Mouse (Mus musculus): ENCODE measurements around the gene Actn3. TPM values are rescaled to one million over a fixed set of nuclear protein-coding genes. Genes with fewer than 3 reads are reported as not detected.

The Actn3 gene
- polyA plus RNA-seq, 1 experiment: 418 TPM

- TF ChIP-seq POLR2A (IDR thresholded peaks at IDR 0.05; ENCODE audit: insufficient read length, low read depth) (no peak), REST (IDR thresholded peaks at IDR 0.05; ENCODE audit: insufficient read depth, insufficient read length) (no peak), USF1 (IDR thresholded peaks at IDR 0.05; ENCODE audit: low read depth) (no peak), MYOG (IDR thresholded peaks at IDR 0.05; ENCODE audit: control insufficient read depth in 1 of 3, insufficient read depth in 1 of 3, insufficient read length in 2 of 3, low read depth in 2 of 3) (no peak), MYOD1 (IDR thresholded peaks at IDR 0.05; ENCODE audit: control insufficient read depth in 1 of 3, insufficient read length in 2 of 3, low read depth in 2 of 3) (no peak), CEBPB (IDR thresholded peaks at IDR 0.05; ENCODE audit: insufficient read depth, poor library complexity, severe bottlenecking) (no peak), TCF12 (IDR thresholded peaks at IDR 0.05; ENCODE audit: insufficient read depth, poor library complexity, severe bottlenecking) (no peak)
- Histone ChIP-seq H3K4me3 (no peak overlapping the region), H3ac (ENCODE audit: control insufficient read depth, insufficient read length) (no peak overlapping the region), H3K27me3 (ENCODE audit: control insufficient read depth, insufficient read depth, insufficient read length) (peaks cover 46% of the 10 kb centered on the region), H3K36me3 (ENCODE audit: control insufficient read depth, insufficient read depth) (no peaks in the 10 kb centered on the region), H3K4me2 (ENCODE audit: low read depth) (no peak overlapping the region), H3K79me2 (ENCODE audit: control insufficient read depth, insufficient read depth) (no peaks in the 10 kb centered on the region)
Measured at GRCm38 (mm10) chr19:4845846-4846245, 31.9 kb downstream of the Actn3 start.

DNA sequence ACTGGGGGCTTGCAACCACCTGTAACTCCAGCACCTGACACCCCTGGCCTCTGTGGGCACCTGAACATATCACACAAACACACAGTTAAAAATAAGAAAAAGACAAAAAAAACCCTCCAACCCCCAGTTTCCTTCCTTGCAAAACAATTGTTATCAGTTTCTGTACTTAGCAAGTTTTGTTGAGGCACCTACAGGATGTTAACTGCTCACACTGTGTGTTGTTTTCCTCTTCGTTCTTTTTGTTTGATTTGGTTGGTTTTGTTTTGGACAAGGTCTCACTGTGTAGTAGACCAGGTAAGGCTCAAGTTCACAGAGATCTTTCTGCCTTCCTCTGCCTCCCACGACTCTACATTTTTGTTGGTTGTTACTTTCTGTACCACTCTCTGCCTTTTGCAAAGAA is 35.1 kb downstream of the Actn3 start:
- no peaks in the 10 kb centered on the region for H3K36me3 ChIP-seq (ENCODE audit: control insufficient read depth, insufficient read depth)
- H3K27me3 ChIP-seq (ENCODE audit: control insufficient read depth, insufficient read depth, insufficient read length): peaks cover 35% of the 10 kb centered on the region
- no peaks in the 10 kb centered on the region for H3K79me2 ChIP-seq (ENCODE audit: control insufficient read depth, insufficient read depth)
- no peak overlapping the region for H3ac ChIP-seq (ENCODE audit: control insufficient read depth, insufficient read length)
- TF ChIP-seq SRF (IDR thresholded peaks at IDR 0.05; ENCODE audit: control insufficient read depth, insufficient read length, low read depth): no peak
- no peak for TF ChIP-seq TCF3 (IDR thresholded peaks at IDR 0.05; ENCODE audit: insufficient read length, low read depth)
- no peak overlapping the region for H3K4me2 ChIP-seq (ENCODE audit: low read depth)
- H3K4me3 ChIP-seq: no peak overlapping the region

DNA sequence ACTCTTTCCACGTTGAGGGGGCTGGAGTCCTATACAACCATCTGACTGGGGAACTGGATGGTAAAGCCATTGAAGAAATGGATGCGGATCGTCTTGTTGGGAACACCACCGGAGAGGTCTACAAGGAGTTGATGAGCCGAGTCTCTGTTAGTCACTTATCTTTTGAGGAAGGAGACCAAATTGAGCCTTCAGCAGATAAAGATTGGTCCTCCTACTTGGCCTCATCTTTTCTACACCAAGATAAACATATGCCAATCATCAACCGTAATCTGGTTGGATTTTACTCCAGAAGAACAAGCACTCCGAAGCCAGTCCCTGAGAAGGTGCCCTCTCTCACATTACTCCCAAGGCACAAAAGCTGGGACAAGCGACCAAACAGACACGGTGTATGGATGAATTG is 36.9 kb downstream of the Actn3 start:
- TF ChIP-seq CEBPB (IDR thresholded peaks at IDR 0.05; ENCODE audit: insufficient read depth, poor library complexity, severe bottlenecking) (no peak), POLR2AphosphoS2 (IDR thresholded peaks at IDR 0.05; ENCODE audit: insufficient read length, low read depth) (no peak), TCF12 (IDR thresholded peaks at IDR 0.05; ENCODE audit: insufficient read depth, poor library complexity, severe bottlenecking) (no peak), SRF (IDR thresholded peaks at IDR 0.05; ENCODE audit: control insufficient read depth, insufficient read length, low read depth) (no peak), MYOD1 (IDR thresholded peaks at IDR 0.05; ENCODE audit: control insufficient read depth in 1 of 3, insufficient read length in 2 of 3, low read depth in 2 of 3) (no peak), TCF3 (IDR thresholded peaks at IDR 0.05; ENCODE audit: insufficient read length, low read depth) (no peak), E2F4 (IDR thresholded peaks at IDR 0.05; ENCODE audit: insufficient read depth) (no peak), MAX (IDR thresholded peaks at IDR 0.05; ENCODE audit: low read depth) (no peak), USF1 (IDR thresholded peaks at IDR 0.05; ENCODE audit: low read depth) (no peak), POLR2A (IDR thresholded peaks at IDR 0.05; ENCODE audit: insufficient read length, low read depth) (no peak), REST (IDR thresholded peaks at IDR 0.05; ENCODE audit: insufficient read depth, insufficient read length) (no peak)
- Histone ChIP-seq H3K4me2 (ENCODE audit: low read depth) (no peak overlapping the region), H3K79me2 (ENCODE audit: control insufficient read depth, insufficient read depth) (no peaks in the 10 kb centered on the region), H3ac (ENCODE audit: control insufficient read depth, insufficient read length) (no peak overlapping the region), H3K27me3 (ENCODE audit: control insufficient read depth, insufficient read depth, insufficient read length) (peaks cover 35% of the 10 kb centered on the region), H3K36me3 (ENCODE audit: control insufficient read depth, insufficient read depth) (no peaks in the 10 kb centered on the region), H3K4me3 (no peak overlapping the region)

DNA sequence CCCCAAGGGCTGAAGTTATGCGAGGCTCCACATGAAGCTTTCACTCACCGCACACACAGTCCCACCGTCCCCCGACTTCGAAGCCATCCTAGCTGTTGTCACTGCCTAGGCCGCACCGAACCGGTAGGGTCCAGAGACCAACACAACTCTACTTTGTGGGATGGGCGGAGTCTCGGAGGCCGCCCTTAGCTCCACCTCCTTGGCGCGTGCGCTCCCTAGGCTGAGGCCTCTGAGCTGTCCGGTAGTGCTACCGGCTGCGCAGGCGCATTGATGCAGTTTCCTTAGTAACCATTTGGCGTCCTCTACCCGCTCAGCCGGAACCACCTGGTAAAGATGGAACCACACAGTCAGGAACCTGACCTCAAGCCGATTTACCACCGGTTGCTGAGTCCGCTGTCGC is 38.6 kb downstream of the Actn3 start, which contains the start of the genes Ccs and Ccdc87:
Gene Ccs (minus strand): TSS at position 184 of the 400 bp plus-strand sequence.
Gene Ccdc87 (plus strand): TSS at position 218 of the 400 bp plus-strand sequence.
- TF ChIP-seq TCF12 (IDR thresholded peaks at IDR 0.05; ENCODE audit: insufficient read depth, poor library complexity, severe bottlenecking): no peak
- TF ChIP-seq POLR2AphosphoS2 (IDR thresholded peaks at IDR 0.05; ENCODE audit: insufficient read length, low read depth): peak; percentile 86
- TF ChIP-seq POLR2A (IDR thresholded peaks at IDR 0.05; ENCODE audit: insufficient read length, low read depth): peak; percentile 90
- Histone ChIP-seq H3K36me3 (ENCODE audit: control insufficient read depth, insufficient read depth) (no peaks in the 10 kb centered on the region), H3ac (ENCODE audit: control insufficient read depth, insufficient read length) (peak within 1 kb of the TSS; percentile 44), H3K4me2 (ENCODE audit: low read depth) (peak within 1 kb of the TSS; percentile 72), H3K79me2 (ENCODE audit: control insufficient read depth, insufficient read depth) (no peaks in the 10 kb centered on the region), H3K4me3 (peak within 1 kb of the TSS; percentile 38), H3K27me3 (ENCODE audit: control insufficient read depth, insufficient read depth, insufficient read length) (peaks cover 26% of the 10 kb centered on the region)

GRCm38 (mm10) chr19:4838526-4839140 is 39.1 kb downstream of the Actn3 start:
- H3K27me3 ChIP-seq (ENCODE audit: control insufficient read depth, insufficient read depth, insufficient read length): peaks cover 26% of the 10 kb centered on the region
- peak overlapping the region; percentile 38 for H3K4me3 ChIP-seq
- H3ac ChIP-seq (ENCODE audit: control insufficient read depth, insufficient read length): peak overlapping the region; percentile 44
- no peaks in the 10 kb centered on the region for H3K79me2 ChIP-seq (ENCODE audit: control insufficient read depth, insufficient read depth)
- TF ChIP-seq TCF12 (IDR thresholded peaks at IDR 0.05; ENCODE audit: insufficient read depth, poor library complexity, severe bottlenecking) (no peak), SRF (IDR thresholded peaks at IDR 0.05; ENCODE audit: control insufficient read depth, insufficient read length, low read depth) (no peak), MAX (IDR thresholded peaks at IDR 0.05; ENCODE audit: low read depth) (no peak), POLR2AphosphoS2 (IDR thresholded peaks at IDR 0.05; ENCODE audit: insufficient read length, low read depth) (no peak), POLR2A (IDR thresholded peaks at IDR 0.05; ENCODE audit: insufficient read length, low read depth) (no peak), REST (IDR thresholded peaks at IDR 0.05; ENCODE audit: insufficient read depth, insufficient read length) (no peak), TCF3 (IDR thresholded peaks at IDR 0.05; ENCODE audit: insufficient read length, low read depth) (no peak), CEBPB (IDR thresholded peaks at IDR 0.05; ENCODE audit: insufficient read depth, poor library complexity, severe bottlenecking) (no peak), MYOD1 (IDR thresholded peaks at IDR 0.05; ENCODE audit: control insufficient read depth in 1 of 3, insufficient read length in 2 of 3, low read depth in 2 of 3) (no peak)
- H3K36me3 ChIP-seq (ENCODE audit: control insufficient read depth, insufficient read depth): no peaks in the 10 kb centered on the region
- H3K4me2 ChIP-seq (ENCODE audit: low read depth): peak overlapping the region; percentile 72

Data from myocyte (in vitro differentiated cells).